Mouse (Mus musculus): ENCODE data around the gene Atp6v0e2.
"Not testable (repeated sequence)": the region's sequence is repeated elsewhere in the genome, so short reads cannot be mapped to it uniquely, and the experiment has no call there.

Gene Atp6v0e2

DNA sequence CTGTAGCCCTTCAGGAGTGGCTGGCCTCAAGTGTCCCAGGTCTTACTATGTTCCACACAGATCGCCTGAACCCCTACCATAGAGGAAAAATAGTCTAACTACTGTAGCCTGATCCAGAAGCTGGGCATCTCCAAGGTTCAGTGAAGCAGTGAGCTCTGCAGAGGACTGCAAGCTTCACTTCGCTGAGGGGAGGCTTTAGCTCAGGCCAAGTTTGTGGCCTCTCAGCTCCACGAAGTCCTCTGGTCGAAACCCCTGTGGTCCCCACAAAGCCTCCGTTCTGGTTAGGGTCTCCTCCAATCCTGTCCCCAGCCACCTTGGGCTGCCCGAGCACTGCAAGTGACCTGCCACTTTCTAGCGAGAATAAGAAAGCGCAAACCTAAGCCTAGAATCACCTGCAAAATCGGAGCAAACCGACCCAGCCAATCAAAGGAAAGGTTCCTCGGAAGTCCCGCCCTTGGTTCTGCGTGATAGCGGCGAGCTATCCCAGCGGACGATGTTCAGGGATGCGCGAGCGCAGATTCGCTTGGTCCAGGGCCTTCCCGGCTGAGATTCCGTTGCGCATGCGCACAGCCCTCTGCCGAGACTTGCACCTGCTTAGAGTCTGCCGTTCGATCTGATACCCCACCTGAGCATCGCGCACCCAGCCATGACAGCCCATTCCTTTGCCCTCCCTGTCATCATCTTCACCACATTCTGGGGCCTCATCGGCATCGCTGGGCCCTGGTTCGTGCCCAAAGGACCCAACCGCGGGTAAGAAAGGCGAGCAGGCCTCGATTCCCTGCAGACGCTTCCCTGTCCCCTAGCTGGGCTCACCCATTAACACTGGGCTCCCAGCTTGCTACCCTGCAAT, at the start of gene Atp6v0e2:
Atp6v0e2 (plus strand) TSS at position 511 of the 850 bp plus-strand sequence.
- no peak for DNase-seq (ENCODE audit: low read depth, low spot score)

DNA sequence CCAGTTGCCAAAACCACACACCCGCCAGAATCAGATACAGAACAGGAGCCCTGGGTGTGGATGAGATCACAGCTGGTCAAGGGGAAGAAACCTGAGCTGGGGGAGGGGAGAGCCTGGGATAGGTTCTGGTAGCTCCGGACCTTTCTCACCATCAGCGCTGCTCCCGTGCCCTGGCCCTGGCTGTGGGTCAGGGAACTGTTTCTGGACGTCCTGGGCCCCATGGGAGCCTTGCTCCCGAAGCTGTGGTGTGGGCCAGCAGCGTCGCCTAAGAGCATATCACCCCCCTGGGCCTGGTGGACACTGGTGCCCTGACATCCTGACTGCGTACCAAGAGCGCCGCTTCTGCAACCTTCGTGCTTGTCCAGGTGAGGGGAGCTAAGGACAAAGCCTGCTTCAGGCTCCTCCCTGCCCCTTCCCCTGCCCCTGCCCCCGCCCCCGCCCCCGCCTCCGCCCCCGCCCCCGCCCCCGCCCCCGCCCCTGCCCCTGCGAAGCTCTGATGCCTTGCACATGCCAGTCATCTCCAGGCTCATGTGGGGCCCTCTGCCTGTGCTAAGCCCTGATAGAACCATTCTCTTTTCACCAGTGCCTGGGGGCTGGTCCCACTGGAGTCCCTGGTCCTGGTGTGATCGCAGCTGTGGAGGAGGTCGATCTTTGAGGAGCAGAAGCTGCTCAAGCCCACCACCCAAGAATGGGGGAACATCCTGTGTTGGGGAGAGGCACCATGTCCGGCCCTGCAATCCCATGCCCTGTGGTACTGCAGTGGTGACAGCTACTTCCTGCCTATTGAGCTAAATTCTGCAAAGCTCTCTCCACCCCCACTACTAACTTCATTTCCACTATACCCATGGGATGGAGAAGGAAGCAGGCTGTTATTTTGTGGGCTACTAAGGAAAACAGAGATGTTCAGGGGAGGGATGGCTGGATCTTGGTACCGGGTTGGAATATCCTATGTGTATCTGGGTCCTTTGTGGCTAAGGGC, 49.4 kb upstream of the Atp6v0e2 start:
- DNase-seq (ENCODE audit: low read depth, low spot score) = peak; percentile 22

DNA sequence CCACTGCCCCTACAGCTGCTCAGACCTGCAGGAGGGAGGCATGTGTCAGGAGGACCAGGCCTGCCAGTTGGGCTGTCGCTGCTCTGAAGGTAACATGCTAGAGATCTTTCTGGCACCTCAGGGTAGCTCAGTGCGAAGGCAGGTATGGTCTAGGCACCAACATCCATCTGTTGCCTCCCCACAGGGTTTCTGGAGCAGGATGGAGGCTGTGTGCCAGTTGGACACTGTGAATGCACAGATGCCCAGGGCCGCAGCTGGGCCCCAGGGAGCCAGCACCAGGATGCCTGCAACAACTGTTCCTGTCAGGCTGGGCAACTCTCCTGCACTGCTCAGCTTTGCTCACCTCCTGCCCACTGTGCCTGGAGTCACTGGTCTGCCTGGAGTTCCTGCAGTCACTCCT, 47.7 kb upstream of the Atp6v0e2 start:
- no peak for DNase-seq (ENCODE audit: low read depth, low spot score)

DNA sequence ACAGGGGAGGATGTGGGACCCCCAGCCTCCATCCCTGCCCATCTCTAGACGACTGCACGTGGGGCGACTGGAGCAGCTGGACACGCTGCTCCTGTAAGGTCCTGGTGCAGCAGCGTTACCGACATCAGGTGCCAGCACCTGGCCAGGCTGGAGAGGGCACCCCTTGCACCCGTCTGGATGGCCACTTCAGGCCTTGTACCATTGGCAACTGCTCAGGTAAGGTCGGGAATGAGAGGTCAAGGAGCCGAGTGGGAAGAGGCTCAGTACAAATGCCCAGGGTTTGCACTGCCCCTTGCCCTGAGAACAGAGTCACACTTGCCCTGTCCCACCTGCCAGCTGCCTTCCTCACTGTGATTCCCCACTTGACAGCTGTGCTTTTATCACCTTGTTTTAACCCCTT, 46.1 kb upstream of the Atp6v0e2 start:
- DNase-seq (ENCODE audit: low read depth, low spot score) = no peak

DNA sequence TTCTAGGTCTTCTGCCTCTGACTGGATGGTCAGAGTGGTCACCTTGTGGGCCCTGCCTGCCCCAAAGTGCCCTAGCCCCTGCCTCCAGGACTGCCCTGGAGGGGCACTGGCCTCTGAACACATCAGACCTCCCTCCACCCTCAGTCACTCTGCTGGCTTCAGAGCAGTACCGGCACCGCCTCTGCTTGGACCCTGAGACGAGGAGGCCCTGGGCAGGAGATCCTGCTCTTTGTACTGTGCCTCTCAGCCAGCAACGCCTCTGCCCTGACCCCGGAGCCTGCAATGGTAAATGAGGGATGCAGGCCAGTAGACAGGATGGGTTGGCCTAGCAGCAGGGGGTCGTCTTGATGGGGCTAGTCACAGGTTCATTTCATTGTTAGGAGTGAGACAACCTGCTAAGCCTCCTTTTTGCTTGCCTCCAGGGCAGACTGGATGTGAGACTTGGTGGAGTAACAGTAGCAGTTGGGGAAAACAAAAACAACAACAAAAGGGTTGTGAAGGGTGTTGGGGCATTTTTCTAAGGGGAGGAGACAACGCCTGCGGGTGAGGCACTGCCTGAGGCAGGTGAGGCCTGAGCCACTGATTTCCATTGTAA, 44.2 kb upstream of the Atp6v0e2 start:
- DNase-seq (ENCODE audit: low read depth, low spot score) = no peak

DNA sequence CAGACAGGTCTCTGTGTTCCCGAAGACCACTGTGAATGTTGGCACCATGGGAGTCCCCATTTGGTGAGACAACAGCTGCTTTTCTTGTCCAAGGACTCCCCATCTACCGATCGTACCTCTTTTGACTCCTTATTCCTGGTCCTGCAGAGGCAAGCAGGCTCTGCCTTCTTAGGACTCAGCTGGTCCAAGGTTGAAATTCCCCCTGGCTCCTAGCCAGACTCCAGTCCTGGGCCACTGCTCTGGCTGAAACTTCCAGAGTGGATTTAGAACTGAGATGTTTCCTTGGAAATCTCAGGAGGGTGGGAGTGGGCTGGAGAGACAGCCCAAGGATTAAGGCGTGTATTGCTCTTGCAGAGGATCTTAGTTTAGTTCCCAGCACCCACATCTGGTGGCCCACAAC, 39.9 kb upstream of the Atp6v0e2 start:
- no peak for DNase-seq (ENCODE audit: low read depth, low spot score)

DNA sequence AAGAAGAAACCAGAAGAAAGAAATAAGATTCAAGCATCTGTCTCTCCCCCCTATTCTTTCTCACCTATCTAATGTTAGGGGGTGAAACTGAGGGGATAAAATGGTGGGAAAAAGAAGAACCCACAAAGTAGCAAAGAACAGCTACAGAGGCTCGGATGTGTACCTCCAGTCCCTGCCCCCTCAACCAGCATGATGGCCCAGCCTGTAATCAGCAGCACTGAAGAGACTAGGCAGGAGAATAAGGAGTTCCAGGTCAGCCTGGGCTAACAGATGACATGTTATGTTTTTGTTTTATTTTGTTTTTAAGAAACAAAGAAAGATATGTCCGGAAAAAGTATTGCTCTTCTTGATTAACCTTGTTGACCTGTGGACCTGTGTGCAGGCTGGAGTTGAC, 33.6 kb upstream of the Atp6v0e2 start:
- no peak for DNase-seq (ENCODE audit: low read depth, low spot score)

DNA sequence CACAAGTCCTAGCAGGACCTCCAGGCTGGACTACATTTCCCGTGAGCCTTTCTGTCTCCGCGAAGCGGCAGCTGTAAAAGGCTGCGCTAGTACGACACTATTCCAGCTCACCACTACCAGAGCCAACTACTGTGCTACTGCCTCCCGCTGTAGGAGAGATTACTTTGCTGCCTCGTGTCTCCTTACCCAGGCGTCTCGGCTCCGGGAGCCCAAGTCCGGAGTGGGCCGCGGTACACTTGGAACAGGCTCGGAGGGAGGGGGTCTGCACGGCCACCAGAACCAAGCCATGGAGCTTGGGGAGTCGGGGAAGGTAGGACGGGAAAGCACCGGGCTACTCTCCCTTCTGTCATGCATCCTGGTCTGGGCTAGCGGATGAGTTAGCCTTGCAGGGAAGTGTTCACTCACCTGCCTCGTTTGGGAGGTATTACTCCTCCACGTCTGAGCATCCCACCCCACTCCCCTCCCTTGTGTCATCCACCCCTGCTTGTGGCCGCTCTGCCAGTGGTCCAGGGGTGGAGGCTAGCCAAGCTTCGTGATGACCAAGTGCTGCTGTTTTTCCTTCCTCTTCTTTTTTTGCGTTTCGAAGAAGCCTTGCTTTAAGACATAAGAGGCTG, 33.1 kb upstream of the Atp6v0e2 start:
- peak; percentile 51 for DNase-seq (ENCODE audit: low read depth, low spot score)

DNA sequence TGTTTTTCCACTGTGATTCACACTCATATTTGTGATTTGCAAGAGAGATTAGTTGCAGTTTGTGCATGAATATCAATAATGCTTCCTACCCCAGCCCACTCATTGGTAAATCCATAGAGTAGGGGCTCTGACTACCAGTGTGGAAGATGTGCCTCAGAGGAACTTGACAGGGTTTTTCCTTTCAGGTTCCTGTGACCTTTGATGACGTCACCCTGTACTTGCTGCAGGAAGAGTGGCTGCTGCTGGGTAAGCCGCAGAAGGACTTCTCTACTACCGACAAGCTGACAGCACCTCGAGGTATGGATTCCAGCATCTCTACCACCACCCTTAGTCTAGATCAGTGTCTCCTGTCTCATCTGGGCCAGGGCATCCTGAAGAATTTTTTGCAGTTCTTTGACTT, 29.3 kb upstream of the Atp6v0e2 start:
- DNase-seq (ENCODE audit: low read depth, low spot score) = peak; percentile 72

DNA sequence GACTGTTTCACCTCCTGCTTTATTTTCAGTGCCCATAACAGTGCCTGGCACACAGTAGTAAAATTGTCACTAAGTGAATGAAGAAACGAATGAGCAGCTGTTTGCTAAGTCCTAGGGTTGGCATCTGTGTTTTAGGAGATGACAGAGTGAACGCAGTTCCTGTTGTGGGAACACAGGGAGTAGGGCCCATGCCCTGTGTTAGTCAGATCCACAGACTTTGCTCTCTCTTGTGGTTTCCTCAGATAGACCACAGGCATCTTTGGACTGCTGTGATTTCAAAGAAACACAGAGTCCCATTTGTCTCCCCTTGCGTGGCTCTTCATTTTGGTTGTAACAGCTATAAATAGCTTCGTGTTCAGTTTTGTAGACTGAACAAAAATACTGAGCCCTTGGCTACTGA, 27.0 kb upstream of the Atp6v0e2 start:
- DNase-seq (ENCODE audit: low read depth, low spot score) = peak; percentile 53

DNA sequence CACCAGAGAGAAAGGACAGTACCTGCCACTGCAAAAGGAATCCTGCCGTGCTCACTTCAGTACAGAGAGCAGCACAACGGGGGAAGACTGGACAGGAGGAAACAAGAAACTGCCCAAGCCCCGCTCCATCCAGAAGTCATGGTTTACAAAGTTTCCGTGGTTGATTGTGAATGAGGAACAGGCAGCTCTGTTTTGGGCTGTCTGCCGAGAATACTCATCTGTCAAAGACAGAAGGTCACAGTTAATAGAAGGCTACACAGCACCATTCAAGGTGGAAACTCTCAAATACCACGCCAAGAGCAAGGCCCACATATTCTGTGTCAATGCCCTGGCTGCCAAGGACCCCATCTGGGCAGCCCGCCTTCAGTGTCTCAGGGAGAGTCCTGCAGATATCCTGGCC, 25.6 kb upstream of the Atp6v0e2 start:
- no peak for DNase-seq (ENCODE audit: low read depth, low spot score)

DNA sequence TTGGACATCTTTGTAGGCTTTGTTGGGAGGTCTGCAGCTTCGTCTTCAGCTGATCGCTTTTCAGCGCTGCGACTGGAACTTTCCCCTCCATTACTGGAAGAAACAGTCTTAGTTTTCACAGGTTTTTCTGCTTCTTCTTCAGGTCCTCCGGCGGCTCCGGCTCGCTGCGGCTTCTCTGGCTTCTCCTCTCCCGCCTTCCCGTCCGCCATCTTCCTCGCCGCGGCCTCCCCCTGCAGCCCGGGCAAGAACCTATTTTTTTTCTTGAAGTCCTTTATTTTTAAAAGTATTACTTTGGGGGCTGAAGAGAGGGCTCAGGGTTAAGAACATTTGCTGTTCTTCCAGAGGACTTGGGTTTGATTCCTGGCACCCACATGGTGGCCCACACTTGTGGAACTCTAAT, 12.5 kb upstream of the Atp6v0e2 start:
- not testable (repeated sequence) for DNase-seq (ENCODE audit: low read depth, low spot score)

DNA sequence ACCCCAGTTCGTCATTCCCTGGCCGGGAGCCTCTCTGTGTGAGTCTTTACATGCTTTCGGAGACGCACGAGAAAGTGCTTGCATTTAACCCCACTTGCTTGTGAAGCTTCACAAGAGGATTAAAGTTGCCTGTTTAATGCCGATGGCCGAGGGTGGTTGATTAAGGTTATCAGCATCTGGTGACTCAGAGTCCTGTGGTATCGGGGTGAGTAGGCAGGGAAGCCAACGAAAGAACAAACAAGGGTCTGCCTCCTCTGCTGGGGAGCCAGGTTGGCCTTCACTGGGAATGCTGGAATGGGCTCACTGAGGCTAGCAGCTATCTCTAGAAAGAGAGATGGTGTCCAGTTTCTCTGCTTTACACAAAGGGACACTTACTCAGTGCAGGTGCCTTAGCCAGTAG, 9.5 kb upstream of the Atp6v0e2 start:
- DNase-seq (ENCODE audit: low read depth, low spot score) = no peak

DNA sequence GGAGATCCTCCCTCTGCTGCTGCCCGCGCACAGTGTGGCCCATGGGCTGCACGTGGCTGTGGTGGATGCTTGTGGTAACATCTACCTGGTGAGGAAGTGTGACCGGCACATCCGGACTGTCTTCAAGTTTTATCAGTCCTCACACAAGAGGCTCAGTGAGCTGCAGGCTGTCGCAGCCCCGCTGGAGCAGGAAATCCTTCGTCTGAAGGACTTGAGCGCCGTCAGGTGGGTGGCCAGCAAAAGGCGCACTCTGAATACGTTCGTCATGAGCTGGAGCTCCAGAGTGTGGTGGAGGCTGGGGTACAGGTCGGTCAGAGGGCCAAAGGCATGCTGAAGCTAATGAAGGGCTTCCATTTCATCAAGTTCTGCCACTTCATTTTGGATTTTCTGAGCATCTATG, 8.2 kb upstream of the Atp6v0e2 start:
- peak; percentile 17 for DNase-seq (ENCODE audit: low read depth, low spot score)

DNA sequence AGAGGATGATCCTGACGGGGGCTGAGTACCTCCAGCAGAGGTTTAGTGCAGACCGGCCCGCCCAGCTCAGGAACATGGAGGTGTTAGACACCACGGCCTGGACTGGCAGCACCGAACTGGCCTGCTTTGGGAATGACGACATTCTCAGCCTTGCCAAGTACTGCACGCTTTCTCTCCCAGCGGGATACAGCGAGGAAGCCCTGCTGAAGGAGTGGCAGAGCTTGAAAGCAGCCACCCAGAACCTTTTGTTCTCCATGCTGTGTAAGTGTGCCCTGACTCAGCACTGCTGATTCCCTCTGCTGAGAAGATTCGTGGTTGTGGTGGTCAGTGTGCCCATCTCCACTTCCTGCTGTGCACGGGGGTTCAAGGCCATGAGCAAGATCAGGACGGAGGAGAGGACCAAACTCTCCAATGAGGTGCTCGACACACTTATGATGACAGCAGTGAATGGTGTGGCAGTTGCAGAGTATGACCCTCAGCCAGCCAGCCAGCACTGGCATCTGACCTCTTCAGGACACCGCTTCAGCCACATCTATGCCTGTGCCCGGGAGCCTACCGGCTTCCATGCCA, 7.5 kb upstream of the Atp6v0e2 start:
- no peak for DNase-seq (ENCODE audit: low read depth, low spot score)

DNA sequence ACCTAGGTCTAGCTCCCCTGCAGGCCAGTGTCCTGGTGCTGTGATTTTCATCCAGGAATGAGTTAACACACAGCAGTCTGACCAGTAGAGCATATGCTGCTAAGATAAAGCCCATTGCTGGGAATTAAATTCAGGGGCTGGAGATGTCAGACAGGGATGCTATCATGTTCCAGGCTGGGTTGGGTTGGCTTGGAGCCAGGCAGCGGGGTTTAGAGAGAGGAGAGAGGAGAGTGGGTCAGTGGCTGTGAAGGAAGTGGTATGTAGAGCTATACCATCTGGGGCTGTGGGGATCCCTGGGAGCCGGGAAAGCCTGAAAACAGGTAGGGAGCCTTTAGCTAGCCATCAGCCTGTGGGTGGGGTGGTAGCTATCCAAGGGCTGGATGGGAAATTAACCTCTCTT, 6.6 kb upstream of the Atp6v0e2 start:
- no peak for DNase-seq (ENCODE audit: low read depth, low spot score)

DNA sequence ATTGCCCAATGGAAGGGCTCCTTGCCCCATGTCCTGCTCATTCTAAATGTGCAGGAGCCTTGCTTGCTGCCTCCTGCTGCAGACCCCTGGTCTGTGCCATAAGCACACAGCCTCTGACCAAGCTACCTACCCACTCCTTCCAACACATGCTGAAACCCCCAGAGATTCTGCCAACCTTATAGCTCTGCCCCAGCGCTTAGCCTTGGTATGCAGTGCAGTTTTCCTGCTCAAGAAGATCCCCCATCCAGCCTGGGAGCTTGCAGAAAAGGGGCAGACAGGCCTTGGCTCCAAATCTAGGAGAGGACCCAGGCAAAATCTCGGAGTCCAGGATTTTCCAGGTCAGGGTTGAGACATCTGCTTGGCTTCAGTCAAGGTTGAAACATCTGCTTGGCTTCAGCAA, 3.9 kb upstream of the Atp6v0e2 start:
- DNase-seq (ENCODE audit: low read depth, low spot score) = no peak

DNA sequence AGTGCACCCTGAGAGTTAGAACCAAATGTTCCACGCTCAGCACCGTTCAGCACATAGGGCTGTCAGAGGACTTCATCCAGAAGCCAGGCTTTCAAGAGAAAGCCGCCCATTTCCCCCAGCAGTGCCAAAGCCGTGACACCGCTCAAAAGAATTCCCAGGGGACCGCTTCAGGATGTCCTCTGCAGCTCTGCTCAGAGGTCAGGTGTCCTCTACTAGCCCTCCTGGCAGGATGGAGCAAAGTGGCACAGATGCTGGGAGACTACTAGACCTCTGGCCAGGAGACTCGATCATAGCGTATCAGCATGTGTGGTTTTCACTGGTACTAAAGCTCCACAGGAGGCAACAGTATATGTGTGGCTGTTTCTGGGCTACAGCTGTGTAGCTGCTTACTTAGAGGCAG, 2.5 kb upstream of the Atp6v0e2 start:
- DNase-seq (ENCODE audit: low read depth, low spot score) = no peak

DNA sequence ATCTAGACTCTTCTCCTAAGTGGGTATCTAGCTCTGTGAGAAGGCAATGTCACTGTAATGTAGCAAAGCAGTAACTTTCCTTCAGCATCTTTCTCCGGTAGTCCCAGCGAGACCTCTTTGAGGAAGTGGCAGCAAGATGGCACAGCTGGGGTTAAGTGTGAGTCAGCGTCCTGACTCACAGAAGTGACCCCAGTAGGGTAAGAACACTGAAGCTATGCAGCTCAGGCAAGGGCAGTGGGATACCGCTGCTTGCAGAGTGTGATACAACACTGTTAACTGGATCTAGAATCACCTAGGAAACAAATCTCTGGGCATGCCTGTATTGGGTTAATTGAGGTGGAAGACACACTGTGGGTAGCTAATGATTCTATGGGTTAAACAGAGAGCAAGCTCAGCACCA, 1.3 kb upstream of the Atp6v0e2 start:
- DNase-seq (ENCODE audit: low read depth, low spot score) = no peak

DNA sequence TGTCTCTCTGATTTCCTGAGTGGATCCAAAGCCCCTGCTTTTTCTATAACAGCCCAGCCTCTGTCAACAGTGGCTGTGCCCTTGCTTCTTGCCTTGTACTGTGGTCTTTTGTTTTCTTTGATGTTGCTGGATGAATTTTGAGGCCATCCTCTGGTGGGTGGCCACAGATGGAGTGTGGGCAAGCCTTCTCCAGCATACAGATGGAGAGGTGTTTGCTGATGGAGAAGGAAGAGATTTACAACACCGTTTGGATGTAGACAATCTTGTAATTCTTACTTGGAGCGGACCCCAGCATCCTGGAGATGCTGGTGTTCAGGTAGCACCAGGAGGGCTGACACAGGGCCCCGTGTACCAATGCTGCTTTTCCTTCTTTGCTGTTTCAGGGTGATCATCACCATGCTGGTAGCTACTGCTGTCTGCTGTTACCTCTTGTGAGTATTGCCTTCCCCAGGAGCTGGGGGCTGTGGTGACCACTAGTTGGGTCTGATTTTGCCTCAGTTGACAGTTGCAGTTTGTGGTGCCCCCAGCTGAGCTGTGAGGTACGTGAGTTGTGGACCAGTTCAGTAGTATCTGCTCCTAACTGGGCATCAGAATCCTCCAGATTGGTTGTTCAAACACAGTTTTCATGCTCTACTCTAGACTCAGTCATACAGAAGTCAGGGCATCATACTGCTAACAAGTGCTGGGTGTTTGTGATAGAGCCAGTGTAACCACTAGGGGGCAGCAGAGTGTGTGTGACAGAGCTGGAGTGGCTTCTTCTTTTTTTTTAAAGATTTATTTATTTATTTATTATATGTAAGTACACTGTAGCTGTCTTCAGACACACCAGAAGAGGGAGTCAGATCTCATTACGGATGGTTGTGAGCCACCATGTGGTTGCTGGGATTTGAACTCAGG, 1.7 kb downstream of the Atp6v0e2 start:
- DNase-seq (ENCODE audit: low read depth, low spot score) = peak; percentile 76

All from CD4-positive helper T cell, adult 2 months (primary cell).